Mouse (Mus musculus) lung, adult 10 weeks (tissue): ENCODE results near the gene Asap2. TPM values are rescaled to one million over a fixed set of nuclear protein-coding genes. Genes with fewer than 3 reads are reported as not detected.

Experiments
- polyA plus RNA-seq: library from polyadenylated mRNA; stranded (reverse); fragments of 350-450 nt; fragmentation: Illumina TruSeq; extraction: RNeasy Lipid Tissue Mini Kit (QIAGEN cat#74804); gene quantifications from one replicate; pipeline ENCODE4 v1.2.3, GENCODE M21; 2014; ENCODE audit warnings: low read depth, low replicate concordance; ENCODE audit not compliant: insufficient read depth

The Asap2 gene
- polyA plus RNA-seq, result 7.4 TPM

GRCm38 (mm10) chr12:20990132-20990531 is at the start of gene Asap2:
Gene Asap2 (plus strand): TSS chr12:20990459.

GRCm38 (mm10) chr12:21284761-21285441 is 294.6 kb downstream of the Asap2 start, which contains the start of gene Cpsf3:
Gene Cpsf3 (plus strand): TSS chr12:21285391.

GRCm38 (mm10) chr12:21286243-21286622 is 296.0 kb downstream of the Asap2 start, which contains the start of gene Itgb1bp1:
Gene Itgb1bp1 (minus strand): TSS chr12:21286284.

GRCm38 (mm10) chr12:21315923-21316868 is 325.9 kb downstream of the Asap2 start, which contains the start of gene Iah1:
Gene Iah1 (plus strand): TSS chr12:21316389.

